8 mouse cellular contexts compared by ENCODE assay signal in genomic region chr10:80756099-80756498, GRCm38 (mm10). TPM values are rescaled to one million over a fixed set of nuclear protein-coding genes. Genes with fewer than 3 reads are reported as not detected.
DNase-seq lines count a peak whose midpoint lies in the region; ATAC-seq and TF ChIP-seq lines count a peak whose summit lies in the region.

No protein-coding gene starts in this region.

- WGBS in embryonic facial prominence, embryonic 15.5 days = 33% methylated on average over 3 of the region's 3 CpGs
- 22% methylated on average over 3 of the region's 3 CpGs for WGBS in kidney, postnatal 0 days
- WGBS in neural tube, embryonic 13.5 days = 24% methylated on average over 3 of the region's 3 CpGs

- peak overlapping the region; percentile 71 for H3K4me3 ChIP-seq in left cerebral cortex, adult 2 months
- H3K4me3 ChIP-seq in embryonic facial prominence, embryonic 15.5 days (replicated peaks) = peak overlapping the region; percentile 85
- H3K4me3 ChIP-seq in kidney, postnatal 0 days (replicated peaks; ENCODE audit: low read depth, low read length) = peak overlapping the region; percentile 86
- peak overlapping the region; percentile 57 for H3K4me3 ChIP-seq in neural tube, embryonic 13.5 days

- H3K9ac ChIP-seq in embryonic facial prominence, embryonic 15.5 days = peak overlapping the region; percentile 86
- H3K9ac ChIP-seq in kidney, postnatal 0 days (ENCODE audit: low read depth, low read length) = peak overlapping the region; percentile 83
- peak overlapping the region; percentile 86 for H3K9ac ChIP-seq in neural tube, embryonic 13.5 days

- intact Hi-C loops in left cerebral cortex, adult 2 months (cut with DNase I) = no loop called here
- intact Hi-C loops in left cerebral cortex, postnatal 25 days (cut with DNase I) = loop anchor here (5.0 kb wide), 1 partner anchor 241 kb away; no protein-coding TSS in a partner anchor

- ATAC-seq in embryonic facial prominence, embryonic 15.5 days (ENCODE audit: insufficient number of reproducible peaks, low FRiP score, low TSS enrichment, low read depth) = no peak
- ATAC-seq in kidney, postnatal 0 days (replicated peaks; ENCODE audit: low FRiP score, low read depth) = no peak
- ATAC-seq in neural tube, embryonic 13.5 days (ENCODE audit: low read depth) = no peak

- no peaks in the 10 kb centered on the region for H3K36me3 ChIP-seq in embryonic facial prominence, embryonic 15.5 days
- no peaks in the 10 kb centered on the region for H3K36me3 ChIP-seq in kidney, postnatal 0 days (ENCODE audit: insufficient read depth, low read length)
- H3K36me3 ChIP-seq in neural tube, embryonic 13.5 days = no peaks in the 10 kb centered on the region

- peak overlapping the region; percentile 80 for H3K4me2 ChIP-seq in embryonic facial prominence, embryonic 15.5 days (replicated peaks)
- H3K4me2 ChIP-seq in kidney, postnatal 0 days (ENCODE audit: low read length) = peak overlapping the region; percentile 85
- peak overlapping the region; percentile 99 for H3K4me2 ChIP-seq in neural tube, embryonic 13.5 days

- H3K27ac ChIP-seq in left cerebral cortex, adult 2 months = peak overlapping the region; percentile 90
- H3K27ac ChIP-seq in embryonic facial prominence, embryonic 15.5 days (replicated peaks) = no peak overlapping the region
- H3K27ac ChIP-seq in kidney, postnatal 0 days = no peak overlapping the region
- H3K27ac ChIP-seq in neural tube, embryonic 13.5 days (replicated peaks) = no peak overlapping the region

- H3K27me3 ChIP-seq in embryonic facial prominence, embryonic 15.5 days = no peaks in the 10 kb centered on the region
- H3K27me3 ChIP-seq in kidney, postnatal 0 days (ENCODE audit: insufficient read depth, low read length) = no peaks in the 10 kb centered on the region
- no peaks in the 10 kb centered on the region for H3K27me3 ChIP-seq in neural tube, embryonic 13.5 days

- no peaks in the 10 kb centered on the region for H3K9me3 ChIP-seq in embryonic facial prominence, embryonic 15.5 days (replicated peaks)
- H3K9me3 ChIP-seq in kidney, postnatal 0 days (replicated peaks; ENCODE audit: low read length) = no peaks in the 10 kb centered on the region
- H3K9me3 ChIP-seq in neural tube, embryonic 13.5 days = no peaks in the 10 kb centered on the region

- DNase-seq in left cerebral cortex, adult 2 months (ENCODE audit: extremely low spot score in 1 of 2, low spot score in 2 of 2) = no peak
- DNase-seq in left cerebral cortex, postnatal 25 days (ENCODE audit: low spot score in 2 of 2) = no peak
- DNase-seq in kidney, postnatal 0 days (ENCODE audit: low spot score) = peak; percentile 3
- DNase-seq in B cell, adult 2 months = no peak
- no peak for DNase-seq in natural killer cell, adult 2 months (ENCODE audit: low spot score in 2 of 2)
- DNase-seq in embryo, embryonic 9.5 days (ENCODE audit: extremely low spot score) = no peak

- H3K4me1 ChIP-seq in embryonic facial prominence, embryonic 15.5 days = peaks cover 59% of the 10 kb centered on the region
- H3K4me1 ChIP-seq in kidney, postnatal 0 days (replicated peaks; ENCODE audit: insufficient read depth, low read length) = peaks cover 29% of the 10 kb centered on the region
- H3K4me1 ChIP-seq in neural tube, embryonic 13.5 days (replicated peaks) = peaks cover 73% of the 10 kb centered on the region

- no peak; the same call in 1 of the 2 replicates for TF ChIP-seq CTCF in left cerebral cortex, adult 2 months (IDR thresholded peaks at IDR 0.05)
- TF ChIP-seq CTCF in kidney, postnatal 0 days (IDR thresholded peaks at IDR 0.05; ENCODE audit: low read depth) = peak; percentile 25; the same call in 1 of the 2 replicates

RNA-seq across cellular contexts. Expression of gene Dot1l, which starts 1.1 kb away (rescaled TPM):
- 10 to 100 TPM; 64.6 to 75.3 TPM for total RNA-seq in left cerebral cortex, adult 2 months (2021)
- total RNA-seq in left cerebral cortex, postnatal 25 days (2021) = 10 to 100 TPM; 46.5 to 56.0 TPM
- 17.1 and 21.7 TPM in 2 replicates for polyA plus RNA-seq in embryonic facial prominence, embryonic 15.5 days (2015; fragmentation: Nextera tagmentation; extraction: Ambion mirVana)
- 9.7 and 9.9 TPM in 2 replicates for polyA plus RNA-seq in kidney, postnatal 0 days (2015; fragmentation: Nextera tagmentation; extraction: Ambion mirVana)
- 16.4 and 19.5 TPM in 2 replicates for polyA plus RNA-seq in neural tube, embryonic 13.5 days (2015; fragmentation: Nextera tagmentation; extraction: Ambion mirVana)

RNA-seq across cellular contexts. Expression of gene Ap3d1, which starts 14.0 kb away (rescaled TPM):
- total RNA-seq in left cerebral cortex, adult 2 months (2021) = 100 to 1,000 TPM; 150 to 151 TPM
- 100 to 1,000 TPM; 142 to 145 TPM for total RNA-seq in left cerebral cortex, postnatal 25 days (2021)
- 75.2 and 76.1 TPM in 2 replicates for polyA plus RNA-seq in embryonic facial prominence, embryonic 15.5 days (2015; fragmentation: Nextera tagmentation; extraction: Ambion mirVana)
- polyA plus RNA-seq in kidney, postnatal 0 days (2015; fragmentation: Nextera tagmentation; extraction: Ambion mirVana) = 54.2 and 58.3 TPM in 2 replicates
- polyA plus RNA-seq in neural tube, embryonic 13.5 days (2015; fragmentation: Nextera tagmentation; extraction: Ambion mirVana) = 106 and 114 TPM in 2 replicates

RNA-seq across cellular contexts. Expression of gene Sf3a2, which starts 41.9 kb away (rescaled TPM):
- total RNA-seq in left cerebral cortex, adult 2 months (2021) = 10 to 100 TPM; 42.0 to 48.7 TPM
- 10 to 100 TPM; 43.9 to 50.3 TPM for total RNA-seq in left cerebral cortex, postnatal 25 days (2021)
- 68.1 and 79.7 TPM in 2 replicates for polyA plus RNA-seq in embryonic facial prominence, embryonic 15.5 days (2015; fragmentation: Nextera tagmentation; extraction: Ambion mirVana)
- polyA plus RNA-seq in kidney, postnatal 0 days (2015; fragmentation: Nextera tagmentation; extraction: Ambion mirVana) = 57.1 and 61.9 TPM in 2 replicates
- polyA plus RNA-seq in neural tube, embryonic 13.5 days (2015; fragmentation: Nextera tagmentation; extraction: Ambion mirVana) = 67.5 and 71.0 TPM in 2 replicates

RNA-seq across cellular contexts. Expression of gene Plekhj1, which starts 42.3 kb away (rescaled TPM):
- 10 to 100 TPM; 68.2 to 71.0 TPM for total RNA-seq in left cerebral cortex, adult 2 months (2021)
- total RNA-seq in left cerebral cortex, postnatal 25 days (2021) = 10 to 100 TPM; 57.5 to 62.4 TPM
- polyA plus RNA-seq in embryonic facial prominence, embryonic 15.5 days (2015; fragmentation: Nextera tagmentation; extraction: Ambion mirVana) = 121 and 125 TPM in 2 replicates
- polyA plus RNA-seq in kidney, postnatal 0 days (2015; fragmentation: Nextera tagmentation; extraction: Ambion mirVana) = 83.7 and 86.6 TPM in 2 replicates
- 128 and 137 TPM in 2 replicates for polyA plus RNA-seq in neural tube, embryonic 13.5 days (2015; fragmentation: Nextera tagmentation; extraction: Ambion mirVana)

RNA-seq across cellular contexts. Expression of gene Amh, which starts 48.9 kb away (rescaled TPM):
- total RNA-seq in left cerebral cortex, adult 2 months (2021) = 1 to 10 TPM; 1.9 to 3.8 TPM
- total RNA-seq in left cerebral cortex, postnatal 25 days (2021) = 1 to 10 TPM; 1.6 to 2.7 TPM
- 0.09 TPM in 1 of 2 replicates, not detected in the other for polyA plus RNA-seq in embryonic facial prominence, embryonic 15.5 days (2015; fragmentation: Nextera tagmentation; extraction: Ambion mirVana)
- 0.09 TPM in 1 of 2 replicates, not detected in the other for polyA plus RNA-seq in kidney, postnatal 0 days (2015; fragmentation: Nextera tagmentation; extraction: Ambion mirVana)
- 0.11 TPM in 1 of 2 replicates, not detected in the other for polyA plus RNA-seq in neural tube, embryonic 13.5 days (2015; fragmentation: Nextera tagmentation; extraction: Ambion mirVana)
